Mouse (Mus musculus) ES-E14 (cell line): ENCODE data around the gene Magel2. TPM values are rescaled to one million over a fixed set of nuclear protein-coding genes. Genes with fewer than 3 reads are reported as not detected.

ENCODE experiments used
- DNase-seq: peaks from one replicate; pipeline ENCODE4 v3.0.0-alpha.2; 2013; ENCODE audit warnings: low read depth, low spot score
- H3K27ac ChIP-seq: 2 replicates; pipeline ENCODE4 v1.5.1; 2012; ENCODE audit warnings: low read depth, mild to moderate bottlenecking, low read length, moderate library complexity, mixed read lengths; ENCODE audit not compliant: poor library complexity, insufficient read depth, severe bottlenecking
- H3K36me3 ChIP-seq: 2 replicates; pipeline ENCODE4 v1.6.1; 2012; ENCODE audit warnings: mild to moderate bottlenecking, low read length, moderate library complexity, mixed read lengths; ENCODE audit not compliant: control insufficient read depth, poor library complexity, insufficient read depth, severe bottlenecking
- H3K4me1 ChIP-seq, 2 experiments: fragments of 150-350 bp in 1 of 2; sonication (generic) in 1 of 2; 2 replicates each; pipeline ENCODE4 v1.6.1; 2012; ENCODE audit warnings: low read length in 2 of 2, mild to moderate bottlenecking in 1 of 2, mixed read lengths in 1 of 2; ENCODE audit not compliant: control insufficient read depth in 2 of 2, insufficient read depth in 2 of 2, poor library complexity in 1 of 2
- H3K4me3 ChIP-seq, 2 experiments: fragments of 150-350 bp in 1 of 2; sonication (generic) in 1 of 2; 2 replicates each; pipeline ENCODE4 v1.5.1; 2012; ENCODE audit warnings: low read length in 2 of 2, low read depth in 1 of 2, mild to moderate bottlenecking in 1 of 2, mixed read lengths in 1 of 2; ENCODE audit not compliant: insufficient read depth in 1 of 2, poor library complexity in 1 of 2, severe bottlenecking in 1 of 2
- H3K9ac ChIP-seq: 2 replicates; pipeline ENCODE4 v1.6.1; 2012; ENCODE audit warnings: low read depth, mild to moderate bottlenecking, low read length, mixed read lengths; ENCODE audit not compliant: poor library complexity, insufficient read depth, severe bottlenecking
- H3K9me3 ChIP-seq: fragments of 150-350 bp; sonication (generic); 2 replicates; pipeline ENCODE4 v1.6.1; 2012; ENCODE audit warnings: low read depth, mild to moderate bottlenecking, low read length; ENCODE audit not compliant: control insufficient read depth, insufficient read depth
- CHD2 ChIP-seq: IDR thresholded peaks from 2 replicates; pipeline ENCODE4 v1.6.1; 2014; ENCODE audit warnings: mild to moderate bottlenecking, low read depth, low read length, inconsistent platforms
- HCFC1 ChIP-seq: IDR thresholded peaks from 2 replicates; pipeline ENCODE4 v1.6.1; 2012; ENCODE audit warnings: low read length, inconsistent platforms, borderline replicate concordance; ENCODE audit not compliant: insufficient read depth
- MAFK ChIP-seq: IDR thresholded peaks from 2 replicates; pipeline ENCODE4 v1.6.1; 2014; ENCODE audit warnings: mild to moderate bottlenecking, low read depth, low read length, inconsistent platforms; ENCODE audit not compliant: insufficient read depth
- ZC3H11A ChIP-seq: IDR thresholded peaks from 2 replicates; pipeline ENCODE4 v1.6.1; 2012; ENCODE audit warnings: low read depth, mild to moderate bottlenecking, inconsistent platforms, low read length, borderline replicate concordance
- ZNF384 ChIP-seq: IDR thresholded peaks from 2 replicates; pipeline ENCODE4 v1.6.1; 2012; ENCODE audit warnings: low read depth, low read length, inconsistent platforms
- in situ Hi-C, 2 experiments: fragments of 600-800 bp; cut with MboI; formaldehyde crosslinking; loops; one replicate each; pipeline ENCODE4 v1.15.1; 2025; ENCODE audit warnings: low sequenced_read_pairs in 2 of 2, inconsistent platforms in 1 of 2; ENCODE audit not compliant: unreplicated experiment in 2 of 2
- total RNA-seq: library from RNA; depleted of rRNA; stranded (reverse); fragments of 300-350 nt; gene quantifications from 2 replicates; pipeline ENCODE4 v1.2.3, GENCODE M21; 2012

Magel2 gene
- total RNA-seq, 1 experiment = 1.9 TPM

- Histone ChIP-seq H3K9ac (peak overlapping the region; percentile 94), H3K27ac (no peak overlapping the region)
These were observed 42.3 kb downstream of the Magel2 start for GRCm38 (mm10) chr7:62419105-62419492.

GRCm38 (mm10) chr7:62419493-62420360, 42.9 kb downstream of the Magel2 start, which contains the start of gene Mkrn3:
Gene Mkrn3, minus strand, starts transcription at chr7:62420139.
- peaks cover 0 to 7% of the 10 kb centered on the region in 2 experiments; a peak in 1 of 4 replicates for H3K4me1 ChIP-seq
- TF ChIP-seq CHD2 (no peak), ZC3H11A (no peak), HCFC1 (peak; percentile 87)
- H3K36me3 ChIP-seq = no peaks in the 10 kb centered on the region
- H3K4me3 ChIP-seq = peak within 1 kb of the TSS; percentile 81 to 96
- DNase-seq = peak; percentile 90
- peak within 1 kb of the TSS; percentile 14; the same call in 1 of the 2 replicates for H3K27ac ChIP-seq
- in situ Hi-C loops = no loop called here
- H3K9ac ChIP-seq = peak within 1 kb of the TSS; percentile 94
- no peaks in the 10 kb centered on the region for H3K9me3 ChIP-seq

More at GRCm38 (mm10) chr7:62419105-62419492, 42.3 kb downstream of the Magel2 start:
- TF ChIP-seq CHD2 (no peak), HCFC1 (no peak), MAFK (no peak), ZC3H11A (no peak), ZNF384 (no peak)
- no peaks in the 10 kb centered on the region for H3K36me3 ChIP-seq
- peaks cover 0 to 7% of the 10 kb centered on the region in 2 experiments; a peak in 1 of 4 replicates for H3K4me1 ChIP-seq
- in situ Hi-C loops = no loop called here
- peak overlapping the region; percentile 81 to 96 for H3K4me3 ChIP-seq
- DNase-seq = no peak
- no peaks in the 10 kb centered on the region for H3K9me3 ChIP-seq

GRCm38 (mm10) chr7:62420566-62420965, 43.8 kb downstream of the Magel2 start:
- TF ChIP-seq CHD2 (no peak), ZNF384 (no peak), HCFC1 (no peak), MAFK (no peak), ZC3H11A (no peak)
- in situ Hi-C loops = no loop called here
- no peak for DNase-seq
- Histone ChIP-seq H3K9me3 (no peaks in the 10 kb centered on the region), H3K4me1 (peaks cover 0 to 7% of the 10 kb centered on the region in 2 experiments; a peak in 1 of 4 replicates), H3K36me3 (no peaks in the 10 kb centered on the region), H3K9ac (no peak overlapping the region), H3K4me3 (peak overlapping the region; percentile 47 to 53; a peak in 3 of 4 replicates), H3K27ac (no peak overlapping the region)

GRCm38 (mm10) chr7:62423210-62423609, 46.4 kb downstream of the Magel2 start:
- H3K4me3 ChIP-seq = no peak overlapping the region
- no peaks in the 10 kb centered on the region for H3K9me3 ChIP-seq
- H3K9ac ChIP-seq = no peak overlapping the region
- DNase-seq = no peak
- no peaks in the 10 kb centered on the region for H3K36me3 ChIP-seq
- in situ Hi-C loops = no loop called here
- H3K4me1 ChIP-seq = peaks cover 0 to 7% of the 10 kb centered on the region in 2 experiments; a peak in 1 of 4 replicates
- TF ChIP-seq CHD2 = no peak
- no peak for TF ChIP-seq ZNF384
- no peak for TF ChIP-seq HCFC1
- TF ChIP-seq ZC3H11A = no peak
- TF ChIP-seq MAFK = no peak
- no peak overlapping the region for H3K27ac ChIP-seq
